Mouse (Mus musculus) hindbrain, embryonic 15.5 days (tissue): ENCODE data around the gene Zfp747. TPM values are rescaled to one million over a fixed set of nuclear protein-coding genes. Genes with fewer than 3 reads are reported as not detected.
"Not testable (repeated sequence)": the region's sequence is repeated elsewhere in the genome, so short reads cannot be mapped to it uniquely, and the experiment has no call there.

Experiments
- ATAC-seq: fragments of 200-750 bp; cut with Nextera tagmentation; 2 replicates; pipeline ENCODE4 v1.8.0; 2017; ENCODE audit warnings: low read depth, moderate number of reproducible peaks, moderate TSS enrichment; ENCODE audit not compliant: low FRiP score
- H3K27ac ChIP-seq: fragments of 300-500 bp; sonication (generic); replicated peaks from 2 replicates; pipeline ENCODE4 v1.5.1; 2015; ENCODE audit warnings: mild to moderate bottlenecking, inconsistent platforms
- H3K27me3 ChIP-seq: fragments of 300-500 bp; sonication (generic); 2 replicates; pipeline ENCODE4 v1.6.1; 2015; ENCODE audit warnings: control low read depth, inconsistent platforms
- H3K36me3 ChIP-seq: fragments of 300-500 bp; sonication (generic); 2 replicates; pipeline ENCODE4 v1.6.1; 2015; ENCODE audit warnings: control low read depth, inconsistent platforms
- H3K4me1 ChIP-seq: fragments of 300-500 bp; sonication (generic); replicated peaks from 2 replicates; pipeline ENCODE4 v1.6.1; 2015; ENCODE audit warnings: control low read depth, inconsistent platforms
- H3K4me2 ChIP-seq: fragments of 300-500 bp; sonication (generic); 2 replicates; pipeline ENCODE4 v1.6.1; 2015; ENCODE audit warnings: moderate library complexity, mild to moderate bottlenecking, inconsistent platforms
- H3K4me3 ChIP-seq: fragments of 300-500 bp; sonication (generic); 2 replicates; pipeline ENCODE4 v1.5.1; 2015; ENCODE audit warnings: mild to moderate bottlenecking, inconsistent platforms
- H3K9ac ChIP-seq: fragments of 300-500 bp; sonication (generic); 2 replicates; pipeline ENCODE4 v1.6.1; 2015; ENCODE audit warnings: inconsistent platforms
- H3K9me3 ChIP-seq: fragments of 300-500 bp; sonication (generic); 2 replicates; pipeline ENCODE4 v1.6.1; 2016; ENCODE audit warnings: control low read depth, inconsistent platforms
- WGBS: fragments of 180-500 bp; shearing (Covaris S2); methylation state at CpG from one replicate; pipeline ENCODE4 v1.1.7; 2015; 5-methylcytosine and 5-hydroxymethylcytosine counted together
- polyA plus RNA-seq: library from polyadenylated mRNA; unstranded; fragments of >200 nt; fragmentation: Nextera tagmentation; extraction: Ambion mirVana; gene quantifications from 2 replicates; pipeline ENCODE4 v1.2.1, GENCODE M21; 2015

Zfp747 gene
- 8.4 and 8.8 TPM in 2 replicates for polyA plus RNA-seq

DNA sequence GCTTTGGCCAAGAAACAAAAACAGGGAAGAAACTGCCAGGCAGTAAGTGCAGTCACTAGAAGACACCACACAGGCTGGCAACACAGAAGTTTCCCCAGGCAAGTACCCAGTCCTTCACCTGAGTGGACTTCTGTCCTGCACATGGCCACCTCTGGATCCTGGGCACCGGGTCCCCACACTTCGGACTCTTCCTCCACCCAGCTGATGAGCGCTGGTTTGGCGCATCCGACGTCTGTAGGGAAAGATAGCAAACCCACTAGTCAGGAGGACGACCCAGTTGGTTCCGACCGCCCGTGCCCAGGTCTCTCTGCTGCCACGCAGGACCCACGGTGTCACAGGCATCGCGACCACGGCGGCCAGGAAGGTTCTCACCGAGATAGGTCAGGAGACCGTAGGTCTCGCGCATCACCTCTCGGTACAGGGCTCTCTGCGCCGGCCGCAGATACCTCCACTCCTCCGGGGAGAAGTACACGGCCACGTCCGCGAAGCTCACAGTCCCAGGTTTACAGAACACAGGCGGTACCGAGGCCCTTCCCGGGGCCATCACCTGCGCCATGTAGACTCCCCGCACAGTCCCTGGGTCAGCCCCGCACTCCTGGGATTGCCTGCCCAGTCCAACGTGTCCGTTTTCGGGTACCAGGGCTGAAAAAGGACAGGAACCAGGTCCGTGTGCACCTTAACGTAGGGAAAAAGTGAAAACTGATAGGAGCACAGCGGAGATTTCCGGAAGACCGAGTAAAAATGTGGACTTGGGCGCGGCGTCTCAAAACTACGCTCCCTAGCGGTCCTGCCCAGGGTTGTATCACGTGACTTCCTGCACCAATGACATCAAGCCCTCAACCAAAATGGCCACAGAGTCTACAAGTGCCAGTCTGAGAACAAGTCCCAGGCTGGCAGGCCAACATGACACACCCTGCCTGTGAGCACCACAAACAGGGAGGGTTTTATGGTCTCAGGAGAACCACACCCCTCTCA, at the start of gene Zfp747:
Zfp747 (minus strand) TSS at position 780 of the 975 bp plus-strand sequence.
- Histone ChIP-seq H3K9ac (peak within 1 kb of the TSS; percentile 64), H3K4me3 (peak within 1 kb of the TSS; percentile 58), H3K4me2 (peak within 1 kb of the TSS; percentile 75), H3K27ac (peak within 1 kb of the TSS; percentile 63)
- ATAC-seq: peak; percentile 94
- WGBS: 3% methylated on average over 49 of the region's 49 CpGs
- H3K4me1 ChIP-seq, H3K27me3 ChIP-seq, H3K36me3 ChIP-seq, H3K9me3 ChIP-seq: not testable (repeated sequence)

GRCm38 (mm10) chr7:127425291-127425690, 49.4 kb upstream of the Zfp747 start:
- no peak overlapping the region for H3K9ac ChIP-seq
- H3K27ac ChIP-seq: no peak overlapping the region
- no peak overlapping the region for H3K4me3 ChIP-seq
- H3K4me2 ChIP-seq: no peak overlapping the region
- peaks cover 18% of the 10 kb centered on the region for H3K4me1 ChIP-seq
- 88% methylated on average over 3 of the region's 3 CpGs for WGBS
- peaks cover 6% of the 10 kb centered on the region for H3K27me3 ChIP-seq
- H3K9me3 ChIP-seq: no peaks in the 10 kb centered on the region
- no peak for ATAC-seq
- H3K36me3 ChIP-seq: no peaks in the 10 kb centered on the region

DNA sequence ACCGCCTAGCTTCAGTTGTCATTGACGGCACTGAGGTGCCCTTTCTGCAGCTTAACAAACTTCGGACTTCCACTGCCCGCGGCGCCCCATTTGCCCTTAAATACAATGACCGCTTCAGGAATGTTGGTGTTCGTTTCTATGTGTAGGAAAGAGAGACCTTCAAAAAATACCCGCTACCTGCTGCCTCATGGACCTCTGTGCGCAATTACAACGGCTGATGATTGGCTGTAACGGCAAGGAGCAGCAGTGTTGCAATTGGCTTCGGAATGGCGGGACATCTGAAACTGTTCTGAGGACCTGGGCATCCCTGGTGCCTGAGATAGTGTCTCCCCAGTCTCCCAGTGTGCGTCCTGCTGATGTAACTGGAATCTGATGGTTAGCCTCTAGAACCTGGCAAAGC, 46.4 kb upstream of the Zfp747 start:
- under 1% methylated on average over 15 of the region's 15 CpGs for WGBS
- peak; percentile 85 for ATAC-seq
- Histone ChIP-seq H3K27me3 (peaks cover 6% of the 10 kb centered on the region), H3K4me3 (peak overlapping the region; percentile 78), H3K9ac (peak overlapping the region; percentile 92), H3K36me3 (peaks cover 7% of the 10 kb centered on the region; the same call in 1 of the 2 replicates), H3K4me2 (peak overlapping the region; percentile 92), H3K9me3 (no peaks in the 10 kb centered on the region), H3K27ac (peak overlapping the region; percentile 84), H3K4me1 (peaks cover 18% of the 10 kb centered on the region)

DNA sequence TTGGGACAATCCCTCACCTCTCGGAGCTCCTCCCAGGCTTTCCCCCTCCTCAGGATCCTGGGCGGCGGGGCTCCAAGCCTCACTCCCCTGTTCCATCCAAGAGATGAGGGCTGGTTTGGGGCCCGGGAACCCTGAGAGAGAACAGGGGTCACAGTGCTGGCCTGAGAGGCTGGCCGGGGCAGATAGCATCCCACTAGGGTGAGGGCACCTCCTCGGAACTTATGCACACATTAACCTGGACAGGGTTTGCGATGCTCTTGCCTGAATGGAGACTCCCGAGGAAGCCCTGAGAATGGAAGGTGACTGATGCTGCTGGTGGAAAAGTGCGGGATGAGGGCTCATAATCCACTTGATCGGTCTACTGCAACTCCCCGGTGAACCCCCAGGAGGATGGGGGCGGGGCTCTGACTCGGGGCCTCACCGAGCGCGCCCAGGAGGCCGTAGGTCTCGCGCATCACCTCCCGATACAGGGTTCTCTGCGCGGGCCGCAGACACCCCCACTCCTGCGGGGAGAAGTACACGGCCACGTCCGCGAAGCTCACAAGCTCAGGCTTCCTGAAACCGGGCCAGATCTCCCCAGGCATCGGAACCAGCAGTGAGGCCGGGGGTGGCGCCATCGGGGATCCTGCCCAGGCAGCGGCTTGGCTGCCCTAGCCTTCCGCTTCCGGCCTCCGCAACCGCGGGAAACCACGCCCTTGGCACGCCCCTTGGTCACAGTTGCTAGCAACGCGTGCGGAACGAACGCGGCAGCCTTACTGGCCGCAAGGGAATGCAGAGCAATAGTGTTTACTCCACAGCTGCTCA, 45.7 kb upstream of the Zfp747 start, which contains the start of gene Zfp688:
Zfp688 (minus strand) TSS at position 681 of the 804 bp plus-strand sequence.
- peak; percentile 96 for ATAC-seq
- peak within 1 kb of the TSS; percentile 92 for H3K4me2 ChIP-seq

DNA sequence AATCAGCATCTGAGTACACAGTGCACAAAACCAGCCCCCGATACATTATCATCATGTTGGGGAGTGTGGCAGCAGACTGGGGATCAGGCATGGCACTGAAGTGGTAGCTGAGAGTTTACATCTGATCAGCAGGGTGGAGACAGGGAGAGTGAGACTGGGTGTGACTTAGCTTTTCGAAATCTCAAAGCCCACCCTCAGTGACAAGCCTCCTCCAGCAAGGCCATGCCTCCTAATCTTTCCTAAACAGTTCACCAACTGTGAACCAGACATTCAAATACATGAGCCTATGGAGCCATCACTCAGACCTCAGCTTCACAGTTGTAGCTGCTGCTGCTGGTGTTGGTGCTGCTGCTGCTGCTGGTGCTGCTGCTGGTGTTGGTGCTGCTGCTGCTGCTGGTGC, 35.6 kb upstream of the Zfp747 start:
- H3K4me1 ChIP-seq: peaks cover 4% of the 10 kb centered on the region
- no peak overlapping the region for H3K9ac ChIP-seq
- H3K27me3 ChIP-seq: no peaks in the 10 kb centered on the region
- H3K36me3 ChIP-seq: no peaks in the 10 kb centered on the region
- 79% methylated on average over 2 of the region's 2 CpGs for WGBS
- no peak overlapping the region for H3K4me3 ChIP-seq
- H3K9me3 ChIP-seq: no peaks in the 10 kb centered on the region
- no peak overlapping the region for H3K27ac ChIP-seq
- H3K4me2 ChIP-seq: no peak overlapping the region
- no peak for ATAC-seq

More for the DNA sequence above, 45.7 kb upstream of the Zfp747 start, which contains the start of gene Zfp688:
- peak within 1 kb of the TSS; percentile 78 for H3K4me3 ChIP-seq
- H3K36me3 ChIP-seq: peaks cover 7% of the 10 kb centered on the region; the same call in 1 of the 2 replicates
- peaks cover 18% of the 10 kb centered on the region for H3K4me1 ChIP-seq
- H3K9me3 ChIP-seq: no peaks in the 10 kb centered on the region
- H3K9ac ChIP-seq: peak within 1 kb of the TSS; percentile 92
- WGBS: under 1% methylated on average over 48 of the region's 48 CpGs
- H3K27me3 ChIP-seq: peaks cover 6% of the 10 kb centered on the region
- H3K27ac ChIP-seq: peak within 1 kb of the TSS; percentile 84

- H3K4me1 ChIP-seq: peaks cover 11% of the 10 kb centered on the region
- H3K9ac ChIP-seq: peak within 1 kb of the TSS; percentile 75
- peak within 1 kb of the TSS; percentile 96 for H3K4me2 ChIP-seq
- H3K27me3 ChIP-seq, H3K36me3 ChIP-seq, H3K9me3 ChIP-seq: not testable (repeated sequence)
- H3K27ac ChIP-seq: peak within 1 kb of the TSS; percentile 83
- peak within 1 kb of the TSS; percentile 60 for H3K4me3 ChIP-seq
- peak; percentile 91 for ATAC-seq
- 9% methylated on average over 40 of the region's 40 CpGs for WGBS
These were observed 30.4 kb upstream of the Zfp747 start, which contains the start of gene Zfp764 for GRCm38 (mm10) chr7:127406002-127406987. Zfp764 (minus strand) TSS chr7:127406822.

- WGBS: 95% methylated on average over 6 of the region's 6 CpGs
- ATAC-seq: not testable (repeated sequence)
- peaks cover 11% of the 10 kb centered on the region for H3K4me1 ChIP-seq
These were observed 28.3 kb upstream of the Zfp747 start for GRCm38 (mm10) chr7:127404101-127404500.

DNA sequence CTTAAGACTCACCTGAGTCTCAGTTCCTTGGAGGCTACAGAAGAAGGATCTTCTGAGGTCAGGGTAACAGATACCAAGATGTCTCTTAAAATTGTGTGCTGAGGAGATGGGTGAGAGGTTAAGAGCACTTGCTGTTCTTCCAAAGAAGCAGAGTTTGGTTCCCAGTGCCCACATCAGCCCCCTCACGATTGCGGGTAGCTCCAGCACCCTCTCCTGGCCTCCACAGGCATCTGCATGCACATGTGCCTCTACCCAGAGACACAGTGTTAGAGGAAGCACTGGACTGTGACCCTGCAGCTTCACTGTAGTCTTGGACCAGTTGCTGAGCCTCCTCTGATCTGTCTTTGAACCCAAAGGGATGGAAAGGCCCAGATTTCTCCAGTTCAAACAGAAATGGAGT, 27.1 kb upstream of the Zfp747 start:
- H3K4me3 ChIP-seq: no peak overlapping the region
- no peak for ATAC-seq
- 46% methylated on average over 2 of the region's 2 CpGs for WGBS

More at GRCm38 (mm10) chr7:127404101-127404500, 28.3 kb upstream of the Zfp747 start:
- H3K4me3 ChIP-seq, H3K4me2 ChIP-seq, H3K27ac ChIP-seq, H3K27me3 ChIP-seq, H3K36me3 ChIP-seq, H3K9ac ChIP-seq, H3K9me3 ChIP-seq: not testable (repeated sequence)

GRCm38 (mm10) chr7:127400355-127400754, 24.5 kb upstream of the Zfp747 start:
- no peak overlapping the region for H3K27ac ChIP-seq

More for the DNA sequence above, 27.1 kb upstream of the Zfp747 start:
- no peaks in the 10 kb centered on the region for H3K27me3 ChIP-seq
- H3K36me3 ChIP-seq: no peaks in the 10 kb centered on the region
- H3K4me2 ChIP-seq: no peak overlapping the region
- H3K4me1 ChIP-seq: peaks cover 11% of the 10 kb centered on the region
- H3K9ac ChIP-seq: no peak overlapping the region
- no peaks in the 10 kb centered on the region for H3K9me3 ChIP-seq
- H3K27ac ChIP-seq: no peak overlapping the region

GRCm38 (mm10) chr7:127393944-127394333, 18.1 kb upstream of the Zfp747 start:
- no peaks in the 10 kb centered on the region for H3K9me3 ChIP-seq
- no peaks in the 10 kb centered on the region for H3K36me3 ChIP-seq
- WGBS: 28% methylated on average over 7 of the region's 7 CpGs
- peaks cover 16% of the 10 kb centered on the region for H3K4me1 ChIP-seq
- H3K27ac ChIP-seq: peak overlapping the region; percentile 91
- peak overlapping the region; percentile 79 for H3K4me3 ChIP-seq
- no peaks in the 10 kb centered on the region for H3K27me3 ChIP-seq
- ATAC-seq: no peak
- peak overlapping the region; percentile 60 for H3K4me2 ChIP-seq
- peak overlapping the region; percentile 34 for H3K9ac ChIP-seq

More at GRCm38 (mm10) chr7:127400355-127400754, 24.5 kb upstream of the Zfp747 start:
- WGBS: 69% methylated on average over 3 of the region's 3 CpGs
- H3K4me1 ChIP-seq: no peaks in the 10 kb centered on the region
- no peaks in the 10 kb centered on the region for H3K36me3 ChIP-seq
- no peak overlapping the region for H3K4me3 ChIP-seq
- no peaks in the 10 kb centered on the region for H3K27me3 ChIP-seq
- H3K4me2 ChIP-seq: no peak overlapping the region
- ATAC-seq: no peak
- H3K9me3 ChIP-seq: no peaks in the 10 kb centered on the region
- no peak overlapping the region for H3K9ac ChIP-seq
